Mouse (Mus musculus) forebrain, embryonic 12.5 days (tissue): ENCODE measurements around the gene Cd274. TPM values are rescaled to one million over a fixed set of nuclear protein-coding genes. Genes with fewer than 3 reads are reported as not detected.

ENCODE experiments used
- ATAC-seq: fragments of 200-750 bp; cut with Nextera tagmentation; 2 replicates; pipeline ENCODE4 v1.8.0; 2017; ENCODE audit warnings: moderate TSS enrichment; ENCODE audit not compliant: low FRiP score
- H3K27ac ChIP-seq: fragments of 300-500 bp; sonication (generic); 2 replicates; pipeline ENCODE4 v1.5.1; 2016; ENCODE audit warnings: mild to moderate bottlenecking
- H3K27me3 ChIP-seq: fragments of 300-500 bp; sonication (generic); 2 replicates; pipeline ENCODE4 v1.6.1; 2016; ENCODE audit warnings: mild to moderate bottlenecking
- H3K36me3 ChIP-seq: fragments of 300-500 bp; sonication (generic); replicated peaks from 2 replicates; pipeline ENCODE4 v1.6.1; 2016; ENCODE audit warnings: mild to moderate bottlenecking
- H3K4me1 ChIP-seq: fragments of 300-500 bp; sonication (generic); 2 replicates; pipeline ENCODE4 v1.6.1; 2016
- H3K4me2 ChIP-seq: fragments of 300-500 bp; sonication (generic); 2 replicates; pipeline ENCODE4 v1.6.1; 2016; ENCODE audit warnings: mild to moderate bottlenecking, moderate library complexity
- H3K4me3 ChIP-seq: fragments of 300-500 bp; sonication (generic); replicated peaks from 2 replicates; pipeline ENCODE4 v1.5.1; 2016; ENCODE audit warnings: mild to moderate bottlenecking
- H3K9ac ChIP-seq: fragments of 300-500 bp; sonication (generic); 2 replicates; pipeline ENCODE4 v1.6.1; 2016; ENCODE audit warnings: mild to moderate bottlenecking
- H3K9me3 ChIP-seq: fragments of 300-500 bp; sonication (generic); 2 replicates; pipeline ENCODE4 v1.6.1; 2016
- WGBS: fragments of 180-500 bp; shearing (Covaris S2); methylation state at CpG from one replicate; pipeline ENCODE4 v1.1.7; 2016; 5-methylcytosine and 5-hydroxymethylcytosine counted together
- polyA plus RNA-seq: library from polyadenylated mRNA; unstranded; fragments of >200 nt; fragmentation: Nextera tagmentation; extraction: Ambion mirVana; gene quantifications from 2 replicates; pipeline ENCODE4 v1.2.1, GENCODE M21; 2016

The Cd274 gene
- polyA plus RNA-seq, 1 experiment from 2014 or later = 0.36 TPM

- H3K4me3 ChIP-seq = no peak overlapping the region
- ATAC-seq = no peak
- no peaks in the 10 kb centered on the region for H3K36me3 ChIP-seq
- H3K27ac ChIP-seq = no peak overlapping the region
- no peak overlapping the region for H3K9ac ChIP-seq
- H3K9me3 ChIP-seq = no peaks in the 10 kb centered on the region
- WGBS = 84% methylated on average over 8 of the region's 8 CpGs
- H3K4me1 ChIP-seq = no peaks in the 10 kb centered on the region
- no peak overlapping the region for H3K4me2 ChIP-seq
- H3K27me3 ChIP-seq = no peaks in the 10 kb centered on the region
Observed at GRCm38 (mm10) chr19:29420397-29420796, 53.1 kb downstream of the Cd274 start.

- 85% methylated on average over 16 of the region's 16 CpGs for WGBS
- no peak overlapping the region for H3K27ac ChIP-seq
- H3K4me1 ChIP-seq = no peaks in the 10 kb centered on the region
- ATAC-seq = no peak
- no peak overlapping the region for H3K4me3 ChIP-seq
- no peaks in the 10 kb centered on the region for H3K36me3 ChIP-seq
- no peak overlapping the region for H3K9ac ChIP-seq
- no peak overlapping the region for H3K4me2 ChIP-seq
- no peaks in the 10 kb centered on the region for H3K27me3 ChIP-seq
- H3K9me3 ChIP-seq = no peaks in the 10 kb centered on the region
Observed at GRCm38 (mm10) chr19:29422013-29422645, 54.9 kb downstream of the Cd274 start.

GRCm38 (mm10) chr19:29422796-29423195 lies 55.5 kb downstream of the Cd274 start:
- no peak overlapping the region for H3K9ac ChIP-seq
- H3K4me3 ChIP-seq = no peak overlapping the region
- H3K4me2 ChIP-seq = no peak overlapping the region
- no peak overlapping the region for H3K27ac ChIP-seq
- 82% methylated on average over 7 of the region's 7 CpGs for WGBS
- H3K36me3 ChIP-seq = no peaks in the 10 kb centered on the region
- H3K27me3 ChIP-seq = no peaks in the 10 kb centered on the region
- H3K4me1 ChIP-seq = no peaks in the 10 kb centered on the region
- ATAC-seq = no peak
- H3K9me3 ChIP-seq = no peaks in the 10 kb centered on the region

- H3K4me2 ChIP-seq = no peak overlapping the region
- ATAC-seq = no peak
- H3K27me3 ChIP-seq = no peaks in the 10 kb centered on the region
- no peaks in the 10 kb centered on the region for H3K36me3 ChIP-seq
- H3K9ac ChIP-seq = no peak overlapping the region
- no peak overlapping the region for H3K27ac ChIP-seq
- no peaks in the 10 kb centered on the region for H3K4me1 ChIP-seq
- H3K9me3 ChIP-seq = no peaks in the 10 kb centered on the region
- H3K4me3 ChIP-seq = no peak overlapping the region
- WGBS = 83% methylated on average over 3 of the region's 3 CpGs
Observed at GRCm38 (mm10) chr19:29430516-29430915, 63.3 kb downstream of the Cd274 start.

- H3K9me3 ChIP-seq = no peaks in the 10 kb centered on the region
- no peak overlapping the region for H3K27ac ChIP-seq
- no peaks in the 10 kb centered on the region for H3K4me1 ChIP-seq
- ATAC-seq = no peak
- no peak overlapping the region for H3K9ac ChIP-seq
- H3K4me2 ChIP-seq = no peak overlapping the region
- H3K4me3 ChIP-seq = no peak overlapping the region
- 79% methylated on average over 3 of the region's 3 CpGs for WGBS
- no peaks in the 10 kb centered on the region for H3K36me3 ChIP-seq
- no peaks in the 10 kb centered on the region for H3K27me3 ChIP-seq
Observed at GRCm38 (mm10) chr19:29430953-29431352, 63.7 kb downstream of the Cd274 start.

- 85% methylated on average over 18 of the region's 18 CpGs for WGBS
- Histone ChIP-seq H3K9ac (no peak overlapping the region), H3K36me3 (no peaks in the 10 kb centered on the region), H3K27me3 (no peaks in the 10 kb centered on the region), H3K4me3 (no peak overlapping the region), H3K9me3 (no peaks in the 10 kb centered on the region), H3K4me2 (no peak overlapping the region), H3K4me1 (0 out of 2 replicates have a peak, but pooled peaks cover 3% of the 10 kb centered on the region), H3K27ac (no peak overlapping the region)
- no peak for ATAC-seq
Observed at GRCm38 (mm10) chr19:29436793-29437479, 69.7 kb downstream of the Cd274 start.

Other genes with a start within 250 kb of the Cd274 start
- 16.1 and 16.6 TPM in 2 replicates for gene Jak2, start 115.6 kb upstream of the Cd274 start, polyA plus RNA-seq
- 5.3 TPM in 2 replicates for gene Insl6, start 42.1 kb upstream of the Cd274 start, polyA plus RNA-seq
- 1.00 and 1.4 TPM in 2 replicates for gene Rln1, start 32.8 kb upstream of the Cd274 start, polyA plus RNA-seq
- 75.9 and 80.5 TPM in 2 replicates for gene Plgrkt, start 65 bp upstream of the Cd274 start, polyA plus RNA-seq
- 0.14 TPM in 1 of 2 replicates, not detected in the other for gene Pdcd1lg2, start 43.5 kb downstream of the Cd274 start, polyA plus RNA-seq
- 11.7 and 12.1 TPM in 2 replicates for gene Ric1, start 154.8 kb downstream of the Cd274 start, polyA plus RNA-seq